Mouse (Mus musculus): ENCODE measurements around the gene Gm19345. TPM values are rescaled to one million over a fixed set of nuclear protein-coding genes. Genes with fewer than 3 reads are reported as not detected.

Gene Gm19345
- polyA plus RNA-seq, 1 experiment: 0.05 TPM

DNA sequence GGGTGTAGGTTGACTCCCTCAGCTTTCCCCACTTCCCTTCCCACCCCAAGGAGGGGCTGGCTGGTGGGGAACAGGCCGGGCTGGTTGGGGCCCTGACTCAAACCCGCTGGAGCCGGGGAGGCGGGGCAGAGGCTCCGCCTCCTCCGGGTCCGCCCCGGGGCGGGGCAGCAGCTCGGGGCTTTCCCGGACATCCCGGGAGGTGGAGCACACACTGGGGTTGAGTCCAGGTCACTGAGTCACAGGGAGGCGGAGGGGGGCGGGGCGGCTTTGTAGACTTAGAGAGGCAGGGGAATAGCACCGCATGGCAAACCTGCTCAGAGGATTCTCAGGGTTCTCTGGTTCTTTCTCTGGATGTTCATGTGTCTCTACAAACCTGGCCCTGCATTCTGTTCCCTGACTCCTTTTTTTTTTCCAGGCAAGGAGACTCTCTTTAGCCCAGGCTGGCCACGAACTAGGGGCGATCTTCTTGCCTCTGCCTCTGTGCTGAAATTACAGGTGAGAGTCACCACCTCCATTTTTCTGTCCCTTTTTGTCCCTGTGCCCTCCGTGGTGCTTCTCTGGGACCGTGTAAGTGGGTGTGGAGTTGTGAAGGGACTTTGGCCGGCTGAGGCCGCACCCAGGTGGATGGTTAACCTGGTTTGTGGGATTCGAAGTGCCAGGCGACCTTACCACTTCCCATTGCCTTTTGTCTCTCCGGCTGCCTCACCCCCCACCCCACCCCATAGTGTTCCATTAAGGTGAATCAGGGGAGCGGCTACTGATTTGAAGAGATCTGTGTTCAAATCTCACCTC, 27.4 kb upstream of the Gm19345 start:
- TF ChIP-seq SRF (IDR thresholded peaks at IDR 0.05; ENCODE audit: control insufficient read depth, insufficient read length, low read depth) (no peak), POLR2AphosphoS2 (IDR thresholded peaks at IDR 0.05; ENCODE audit: insufficient read length, low read depth) (no peak), MYOD1 (IDR thresholded peaks at IDR 0.05; ENCODE audit: control insufficient read depth in 1 of 3, insufficient read length in 2 of 3, low read depth in 2 of 3) (no peak), MAX (IDR thresholded peaks at IDR 0.05; ENCODE audit: low read depth) (no peak), POLR2A (IDR thresholded peaks at IDR 0.05; ENCODE audit: insufficient read length, low read depth) (peak; percentile 28), TCF3 (IDR thresholded peaks at IDR 0.05; ENCODE audit: insufficient read length, low read depth) (no peak)

DNA sequence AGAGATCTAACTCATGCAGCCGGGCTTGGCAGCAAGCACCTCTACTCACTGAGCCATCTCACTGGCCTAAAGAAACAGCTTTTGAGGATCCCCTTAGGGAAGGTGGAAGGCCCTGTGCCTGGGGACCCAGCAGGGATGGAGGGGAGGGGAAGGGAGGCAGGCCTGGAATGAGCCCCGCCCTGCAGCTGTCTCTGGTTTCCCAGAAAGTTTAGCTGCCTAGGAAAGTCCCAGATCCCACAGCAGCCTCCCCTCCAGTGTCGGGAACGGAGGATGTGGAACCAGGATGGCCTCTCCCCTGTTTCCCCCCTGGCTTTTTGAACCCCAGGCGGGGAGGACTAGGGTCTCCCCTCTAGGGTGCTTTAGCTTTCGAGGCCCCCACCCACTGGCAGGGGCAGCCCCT, 25.0 kb upstream of the Gm19345 start:
- H3K4me2 ChIP-seq (ENCODE audit: low read depth): peak overlapping the region; percentile 43

More for the DNA sequence above, 27.4 kb upstream of the Gm19345 start:
- peaks cover 9% of the 10 kb centered on the region for H3K79me2 ChIP-seq (ENCODE audit: control insufficient read depth, insufficient read depth)
- no peaks in the 10 kb centered on the region for H3K27me3 ChIP-seq (ENCODE audit: control insufficient read depth, insufficient read depth, insufficient read length)
- H3K4me2 ChIP-seq (ENCODE audit: low read depth): peak overlapping the region; percentile 59
- no peak overlapping the region for H3K4me3 ChIP-seq
- no peaks in the 10 kb centered on the region for H3K36me3 ChIP-seq (ENCODE audit: control insufficient read depth, insufficient read depth)
- H3ac ChIP-seq (ENCODE audit: control insufficient read depth, insufficient read length): no peak overlapping the region

DNA sequence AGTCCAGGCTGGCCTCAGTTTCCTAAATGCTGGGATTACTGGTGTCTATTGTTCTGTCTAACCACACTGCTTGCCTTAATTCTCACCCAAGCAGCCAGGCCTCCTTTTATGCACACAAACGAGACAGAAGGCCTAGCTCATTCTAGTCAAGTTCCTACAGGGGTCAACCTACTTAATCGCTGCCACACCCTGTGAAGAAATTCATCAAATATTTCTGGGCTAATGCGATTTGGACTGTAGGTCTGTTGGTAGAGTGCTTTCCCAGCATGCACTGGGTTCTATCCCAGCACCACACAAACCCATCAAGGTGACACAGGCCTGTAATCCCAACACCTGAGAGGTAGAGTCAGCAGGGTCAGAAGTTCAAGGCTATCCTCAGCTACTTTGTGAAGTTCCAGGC, 22.1 kb upstream of the Gm19345 start:
- Histone ChIP-seq H3K4me3 (no peak overlapping the region), H3K4me2 (ENCODE audit: low read depth) (no peak overlapping the region), H3K27me3 (ENCODE audit: control insufficient read depth, insufficient read depth, insufficient read length) (no peaks in the 10 kb centered on the region), H3K79me2 (ENCODE audit: control insufficient read depth, insufficient read depth) (no peaks in the 10 kb centered on the region), H3ac (ENCODE audit: control insufficient read depth, insufficient read length) (no peak overlapping the region), H3K36me3 (ENCODE audit: control insufficient read depth, insufficient read depth) (no peaks in the 10 kb centered on the region)
- TF ChIP-seq POLR2AphosphoS2 (IDR thresholded peaks at IDR 0.05; ENCODE audit: insufficient read length, low read depth) (no peak), SRF (IDR thresholded peaks at IDR 0.05; ENCODE audit: control insufficient read depth, insufficient read length, low read depth) (no peak), MAX (IDR thresholded peaks at IDR 0.05; ENCODE audit: low read depth) (no peak), TCF3 (IDR thresholded peaks at IDR 0.05; ENCODE audit: insufficient read length, low read depth) (no peak), TCF12 (IDR thresholded peaks at IDR 0.05; ENCODE audit: insufficient read depth, poor library complexity, severe bottlenecking) (no peak), REST (IDR thresholded peaks at IDR 0.05; ENCODE audit: insufficient read depth, insufficient read length) (no peak), USF1 (IDR thresholded peaks at IDR 0.05; ENCODE audit: low read depth) (no peak), POLR2A (IDR thresholded peaks at IDR 0.05; ENCODE audit: insufficient read length, low read depth) (no peak), E2F4 (IDR thresholded peaks at IDR 0.05; ENCODE audit: insufficient read depth) (no peak), CEBPB (IDR thresholded peaks at IDR 0.05; ENCODE audit: insufficient read depth, poor library complexity, severe bottlenecking) (no peak), MYOD1 (IDR thresholded peaks at IDR 0.05; ENCODE audit: control insufficient read depth in 1 of 3, insufficient read length in 2 of 3, low read depth in 2 of 3) (no peak), MYOG (IDR thresholded peaks at IDR 0.05; ENCODE audit: control insufficient read depth in 1 of 3, insufficient read depth in 1 of 3, insufficient read length in 2 of 3, low read depth in 2 of 3) (no peak)

More for the DNA sequence above, 25.0 kb upstream of the Gm19345 start:
- no peak overlapping the region for H3K4me3 ChIP-seq
- peak in 1 of 3 experiments; percentile 49 for TF ChIP-seq MYOG (IDR thresholded peaks at IDR 0.05; ENCODE audit: control insufficient read depth in 1 of 3, insufficient read depth in 1 of 3, insufficient read length in 2 of 3, low read depth in 2 of 3)
- no peak for TF ChIP-seq TCF3 (IDR thresholded peaks at IDR 0.05; ENCODE audit: insufficient read length, low read depth)
- TF ChIP-seq POLR2A (IDR thresholded peaks at IDR 0.05; ENCODE audit: insufficient read length, low read depth): peak; percentile 34
- no peak for TF ChIP-seq MAX (IDR thresholded peaks at IDR 0.05; ENCODE audit: low read depth)
- no peaks in the 10 kb centered on the region for H3K27me3 ChIP-seq (ENCODE audit: control insufficient read depth, insufficient read depth, insufficient read length)
- H3K79me2 ChIP-seq (ENCODE audit: control insufficient read depth, insufficient read depth): peaks cover 4% of the 10 kb centered on the region
- no peak overlapping the region for H3ac ChIP-seq (ENCODE audit: control insufficient read depth, insufficient read length)
- H3K36me3 ChIP-seq (ENCODE audit: control insufficient read depth, insufficient read depth): no peaks in the 10 kb centered on the region

DNA sequence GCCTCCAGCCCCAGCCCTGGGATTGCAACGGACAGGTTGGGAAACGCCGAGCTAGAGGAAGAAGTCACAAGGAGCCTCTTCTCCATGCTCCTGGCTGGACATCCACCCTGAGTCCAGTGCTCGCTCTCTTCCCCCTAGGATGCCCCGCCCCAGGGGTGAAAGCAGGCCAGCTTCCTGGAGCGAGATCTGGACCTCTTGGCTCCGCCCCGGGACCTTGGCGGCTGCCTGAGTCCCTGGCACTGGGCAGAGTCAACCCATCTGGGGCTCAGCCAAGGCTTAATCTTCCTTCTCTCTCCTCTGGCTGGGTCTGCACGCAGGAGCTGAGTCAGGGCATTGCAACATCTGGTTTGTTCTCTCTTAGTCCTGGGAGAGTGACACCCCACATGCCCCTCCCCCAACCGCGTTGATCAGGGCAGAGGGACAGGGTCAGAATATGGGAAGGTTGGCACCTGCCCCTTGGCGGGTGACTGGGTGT, 21.1 kb upstream of the Gm19345 start:
- no peaks in the 10 kb centered on the region for H3K27me3 ChIP-seq (ENCODE audit: control insufficient read depth, insufficient read depth, insufficient read length)
- H3K4me3 ChIP-seq: no peak overlapping the region
- H3ac ChIP-seq (ENCODE audit: control insufficient read depth, insufficient read length): no peak overlapping the region
- H3K79me2 ChIP-seq (ENCODE audit: control insufficient read depth, insufficient read depth): no peaks in the 10 kb centered on the region
- peak overlapping the region; percentile 81 for H3K4me2 ChIP-seq (ENCODE audit: low read depth)
- TF ChIP-seq POLR2AphosphoS2 (IDR thresholded peaks at IDR 0.05; ENCODE audit: insufficient read length, low read depth) (peak; percentile 38), MAX (IDR thresholded peaks at IDR 0.05; ENCODE audit: low read depth) (no peak), E2F4 (IDR thresholded peaks at IDR 0.05; ENCODE audit: insufficient read depth) (no peak), TCF12 (IDR thresholded peaks at IDR 0.05; ENCODE audit: insufficient read depth, poor library complexity, severe bottlenecking) (no peak), POLR2A (IDR thresholded peaks at IDR 0.05; ENCODE audit: insufficient read length, low read depth) (peak; percentile 72), REST (IDR thresholded peaks at IDR 0.05; ENCODE audit: insufficient read depth, insufficient read length) (no peak), SRF (IDR thresholded peaks at IDR 0.05; ENCODE audit: control insufficient read depth, insufficient read length, low read depth) (no peak), MYOD1 (IDR thresholded peaks at IDR 0.05; ENCODE audit: control insufficient read depth in 1 of 3, insufficient read length in 2 of 3, low read depth in 2 of 3) (no peak), TCF3 (IDR thresholded peaks at IDR 0.05; ENCODE audit: insufficient read length, low read depth) (no peak), CEBPB (IDR thresholded peaks at IDR 0.05; ENCODE audit: insufficient read depth, poor library complexity, severe bottlenecking) (peak; percentile 92), MYOG (IDR thresholded peaks at IDR 0.05; ENCODE audit: control insufficient read depth in 1 of 3, insufficient read depth in 1 of 3, insufficient read length in 2 of 3, low read depth in 2 of 3) (no peak), USF1 (IDR thresholded peaks at IDR 0.05; ENCODE audit: low read depth) (no peak)
- no peaks in the 10 kb centered on the region for H3K36me3 ChIP-seq (ENCODE audit: control insufficient read depth, insufficient read depth)

DNA sequence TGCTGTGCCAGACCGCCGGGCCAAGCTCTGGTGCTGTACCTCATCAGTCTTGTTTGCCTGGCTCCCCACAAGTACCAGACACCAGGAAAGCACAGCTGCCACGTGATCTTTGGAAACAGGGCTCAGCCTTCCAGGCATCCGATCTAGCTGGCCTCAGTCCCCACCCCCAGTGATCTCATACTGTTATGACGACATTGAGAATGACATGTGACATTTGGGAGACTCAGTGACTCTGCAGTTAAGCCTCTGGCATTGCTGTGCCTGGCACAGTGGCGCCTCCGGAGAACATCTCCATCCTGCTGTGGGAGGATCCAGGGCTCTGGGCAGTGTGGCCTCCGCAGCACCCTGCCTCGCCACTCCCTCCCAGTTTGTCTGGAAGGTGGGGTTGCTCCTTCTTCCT, 20.0 kb upstream of the Gm19345 start:
- no peak overlapping the region for H3K4me3 ChIP-seq
- H3K79me2 ChIP-seq (ENCODE audit: control insufficient read depth, insufficient read depth): no peaks in the 10 kb centered on the region
- TF ChIP-seq SRF (IDR thresholded peaks at IDR 0.05; ENCODE audit: control insufficient read depth, insufficient read length, low read depth): no peak
- TF ChIP-seq MYOG (IDR thresholded peaks at IDR 0.05; ENCODE audit: control insufficient read depth in 1 of 3, insufficient read depth in 1 of 3, insufficient read length in 2 of 3, low read depth in 2 of 3): peak in 1 of 3 experiments; percentile 17
- H3K27me3 ChIP-seq (ENCODE audit: control insufficient read depth, insufficient read depth, insufficient read length): no peaks in the 10 kb centered on the region
- H3K36me3 ChIP-seq (ENCODE audit: control insufficient read depth, insufficient read depth): no peaks in the 10 kb centered on the region
- no peak overlapping the region for H3ac ChIP-seq (ENCODE audit: control insufficient read depth, insufficient read length)
- H3K4me2 ChIP-seq (ENCODE audit: low read depth): no peak overlapping the region

All from myocyte (in vitro differentiated cells).